Mouse (Mus musculus) large intestine, adult 2 months (tissue): ENCODE results near the gene Fgf18. TPM values are rescaled to one million over a fixed set of nuclear protein-coding genes. Genes with fewer than 3 reads are reported as not detected.

Experiments
- DNase-seq: peaks from one replicate; pipeline ENCODE4 v3.0.0-alpha.2; 2012; ENCODE audit warnings: low read depth, low spot score
- WGBS: fragments of 180-500 bp; shearing (Covaris S2); methylation state at CpG from one replicate; pipeline ENCODE4 v1.1.7; 2018; 5-methylcytosine and 5-hydroxymethylcytosine counted together
- polyA plus RNA-seq: library from polyadenylated mRNA; depleted of rRNA; stranded (reverse); fragments of >200 nt; gene quantifications from 2 replicates; pipeline ENCODE4 v1.2.3, GENCODE M21; 2012

Fgf18 gene
- polyA plus RNA-seq, 1 experiment = 0.10 TPM

DNA sequence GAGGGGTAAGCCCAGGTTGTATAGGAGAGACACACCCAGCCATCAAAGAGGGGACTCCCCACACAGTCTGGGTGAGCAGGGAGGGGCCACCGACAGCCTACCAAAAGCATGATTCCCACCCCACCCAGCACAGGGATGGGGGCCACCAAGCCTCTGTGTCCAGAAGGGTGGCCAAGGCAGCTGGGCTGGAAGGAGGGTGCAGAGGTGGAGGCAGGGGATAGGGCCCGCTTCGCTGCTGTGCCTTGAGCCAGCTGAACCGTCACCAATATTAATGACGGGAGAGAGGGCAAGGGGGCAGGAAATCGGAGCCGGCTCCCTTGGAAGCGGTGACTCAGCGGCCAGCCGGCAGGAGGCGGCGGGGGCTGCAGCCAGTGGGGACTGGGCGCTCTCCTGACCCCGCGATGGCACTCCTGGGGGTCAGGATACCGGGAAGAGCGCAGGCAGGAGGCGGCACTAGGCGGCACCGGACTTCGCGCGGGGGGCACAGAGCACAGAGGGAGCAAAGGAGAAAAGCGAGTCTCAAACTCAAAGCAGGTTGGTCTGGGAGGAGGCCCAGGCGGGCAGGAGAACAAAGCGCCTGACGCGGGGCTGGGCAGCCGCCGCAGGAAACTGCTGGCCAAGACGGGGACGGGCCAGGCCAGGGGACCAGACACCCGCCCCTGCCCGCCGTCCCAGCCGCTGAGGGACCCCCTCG lies 24.5 kb downstream of the Fgf18 start:
- WGBS = 5% methylated on average over 37 of the region's 37 CpGs
- DNase-seq = no peak

DNA sequence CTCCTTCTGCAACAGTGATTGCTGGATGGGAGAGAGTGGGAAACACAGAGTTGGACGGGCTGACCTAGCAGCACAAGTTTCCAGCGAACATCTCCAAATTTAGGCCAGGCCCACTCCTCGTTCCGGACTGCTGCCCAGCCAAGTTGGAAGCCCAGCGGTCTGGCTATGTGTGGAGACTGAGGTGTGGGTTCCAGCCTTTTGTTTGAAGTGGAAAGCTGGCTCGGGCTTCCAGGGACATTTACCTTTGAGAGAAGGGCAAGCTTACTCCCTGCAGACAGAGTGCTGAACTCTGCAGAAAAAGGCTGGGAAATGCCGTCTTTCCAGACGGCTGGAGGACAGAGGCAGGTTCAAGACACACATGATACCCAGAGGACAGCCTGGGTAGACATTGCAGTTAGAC lies 27.6 kb downstream of the Fgf18 start:
- no peak for DNase-seq
- 63% methylated on average over 8 of the region's 8 CpGs for WGBS

DNA sequence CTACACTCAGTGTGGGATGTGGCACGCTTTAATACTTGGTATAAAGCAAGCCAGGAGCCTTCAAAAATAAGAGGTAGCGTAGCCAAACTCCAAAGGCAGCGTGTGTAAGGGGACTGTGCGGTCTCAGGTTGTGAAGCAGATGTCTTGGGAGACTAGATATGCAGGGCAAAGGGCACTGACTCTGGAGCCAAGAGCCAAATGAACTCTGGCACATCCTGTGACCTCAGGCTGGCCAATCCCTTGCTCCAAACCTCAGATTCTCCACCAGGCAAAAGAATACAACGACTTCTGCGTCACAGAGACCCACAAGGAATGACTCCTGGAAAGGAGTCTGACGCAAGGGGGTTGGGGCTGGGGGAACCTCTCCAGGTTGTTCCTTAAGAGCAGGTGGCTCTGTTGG lies 28.1 kb downstream of the Fgf18 start:
- 73% methylated on average over 7 of the region's 7 CpGs for WGBS
- DNase-seq = no peak

DNA sequence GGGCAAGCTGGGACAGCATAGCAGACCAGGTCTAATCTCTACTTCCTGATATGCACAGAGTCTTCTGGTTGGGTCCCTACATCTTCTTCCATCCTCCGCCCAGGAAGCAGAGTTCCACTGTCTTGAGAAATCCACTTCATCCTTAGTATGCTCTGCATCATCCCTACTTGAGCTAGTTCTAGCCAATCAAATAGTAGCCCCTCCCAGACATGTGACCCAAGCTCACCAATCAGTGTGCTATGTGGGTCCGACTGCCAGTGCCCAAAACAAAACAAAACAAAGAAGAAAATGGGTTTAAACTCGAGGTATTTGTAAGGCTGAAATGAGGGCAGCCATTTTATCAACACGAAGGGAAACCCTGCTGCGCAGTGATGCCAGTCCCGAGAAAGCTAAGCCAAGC lies 28.7 kb downstream of the Fgf18 start:
- WGBS = 75% methylated on average over 6 of the region's 6 CpGs
- DNase-seq = no peak

DNA sequence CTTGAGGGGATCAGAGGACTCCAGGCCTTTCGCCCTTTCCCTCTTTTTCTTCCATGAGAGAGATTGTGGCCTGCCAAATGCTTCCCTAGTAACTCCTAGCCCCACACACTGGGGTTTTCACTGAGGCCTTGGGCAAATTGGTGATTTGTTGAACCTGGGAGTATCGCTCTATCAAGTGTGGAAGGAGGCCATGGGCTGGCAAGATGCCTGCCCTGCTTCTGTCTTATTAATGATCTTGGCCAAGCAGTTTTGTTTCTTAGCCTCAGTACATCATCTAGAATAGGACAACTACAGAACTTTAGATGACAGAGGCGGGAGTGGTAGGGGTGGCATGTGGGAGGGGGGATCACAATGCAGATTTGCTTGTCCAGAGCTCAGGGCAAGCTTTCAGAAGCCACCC lies 31.4 kb downstream of the Fgf18 start:
- WGBS = 78% methylated on average over 3 of the region's 3 CpGs
- DNase-seq = no peak

DNA sequence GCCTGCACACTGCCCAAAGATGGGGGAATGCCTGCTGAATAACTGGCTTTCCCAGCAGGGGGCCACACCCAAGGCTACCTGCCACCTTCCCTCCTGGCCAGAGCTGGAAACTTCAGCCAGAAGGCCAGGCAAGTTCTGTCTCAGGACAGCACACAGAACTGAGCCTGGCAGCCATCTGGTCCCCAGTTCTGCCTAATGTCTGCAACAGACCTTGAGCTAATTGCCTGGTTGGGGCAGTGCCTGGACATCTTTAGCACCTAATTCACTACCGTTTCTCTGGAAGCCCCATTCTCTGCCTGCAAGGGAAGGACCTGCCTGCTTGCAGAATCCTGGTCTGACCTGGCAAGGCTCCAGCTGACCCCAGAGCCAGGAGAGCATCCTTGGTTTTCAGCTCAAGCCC lies 34.8 kb downstream of the Fgf18 start:
- 12% methylated on average over 1 of the region's 1 CpGs for WGBS
- no peak for DNase-seq

DNA sequence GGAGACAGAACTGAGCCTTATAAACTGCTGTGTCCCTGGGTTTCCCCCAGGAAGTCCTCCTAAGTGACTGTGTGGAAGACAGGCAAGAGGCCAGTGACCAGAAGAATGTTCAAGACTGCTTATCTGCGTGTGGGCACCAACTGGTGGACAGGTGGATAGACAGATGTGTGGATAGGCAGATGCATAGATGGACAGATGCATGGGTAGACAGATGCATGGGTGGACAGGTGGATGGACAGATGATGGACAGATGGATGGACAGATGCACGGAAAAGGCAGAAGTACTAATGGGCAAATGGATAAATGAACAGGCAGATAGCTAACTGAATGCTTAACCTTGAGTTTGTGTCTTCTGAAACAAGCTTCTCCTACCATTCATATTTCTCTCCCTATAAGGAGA lies 37.1 kb downstream of the Fgf18 start:
- 72% methylated on average over 2 of the region's 2 CpGs for WGBS
- no peak for DNase-seq

DNA sequence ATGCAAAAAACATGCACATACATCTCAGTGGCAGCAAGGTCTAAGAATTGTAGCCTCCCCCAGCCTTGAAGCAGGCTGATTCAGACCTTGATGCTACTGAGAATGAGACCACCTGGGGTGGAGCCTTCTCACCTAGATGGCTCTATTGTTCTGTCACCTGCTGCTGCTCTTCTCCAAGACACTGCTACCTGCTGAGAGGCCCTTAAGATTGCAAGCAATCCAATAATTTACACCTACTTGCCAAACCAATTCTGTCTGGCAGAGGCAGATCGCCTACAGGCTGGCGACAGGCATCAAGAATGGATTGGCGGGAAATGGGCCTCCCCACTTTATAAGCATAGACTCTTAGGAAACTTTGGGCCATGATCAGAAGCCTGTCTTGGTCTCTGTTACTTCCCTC lies 39.7 kb downstream of the Fgf18 start:
- DNase-seq = no peak
- 57% methylated on average over 3 of the region's 3 CpGs for WGBS

DNA sequence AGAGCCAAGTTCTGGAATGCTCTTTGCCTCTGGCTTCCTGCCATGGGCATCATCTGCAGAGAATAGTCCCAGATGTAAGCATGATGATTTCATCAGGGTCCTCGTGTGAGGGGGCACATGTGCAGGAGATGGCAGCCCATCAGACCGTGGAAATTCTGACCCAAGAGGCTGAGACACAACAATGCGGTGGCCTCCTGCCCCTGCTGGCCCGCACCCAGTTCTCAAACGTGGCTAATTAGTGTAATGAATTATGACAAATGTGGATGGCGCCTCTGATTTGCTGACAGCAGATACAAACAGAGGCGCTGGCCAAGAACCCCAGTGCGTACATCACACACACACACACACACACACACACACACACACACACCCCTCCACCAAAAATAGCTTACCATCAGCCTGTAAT lies 42.3 kb downstream of the Fgf18 start:
- DNase-seq = no peak
- WGBS = 60% methylated on average over 8 of the region's 8 CpGs

DNA sequence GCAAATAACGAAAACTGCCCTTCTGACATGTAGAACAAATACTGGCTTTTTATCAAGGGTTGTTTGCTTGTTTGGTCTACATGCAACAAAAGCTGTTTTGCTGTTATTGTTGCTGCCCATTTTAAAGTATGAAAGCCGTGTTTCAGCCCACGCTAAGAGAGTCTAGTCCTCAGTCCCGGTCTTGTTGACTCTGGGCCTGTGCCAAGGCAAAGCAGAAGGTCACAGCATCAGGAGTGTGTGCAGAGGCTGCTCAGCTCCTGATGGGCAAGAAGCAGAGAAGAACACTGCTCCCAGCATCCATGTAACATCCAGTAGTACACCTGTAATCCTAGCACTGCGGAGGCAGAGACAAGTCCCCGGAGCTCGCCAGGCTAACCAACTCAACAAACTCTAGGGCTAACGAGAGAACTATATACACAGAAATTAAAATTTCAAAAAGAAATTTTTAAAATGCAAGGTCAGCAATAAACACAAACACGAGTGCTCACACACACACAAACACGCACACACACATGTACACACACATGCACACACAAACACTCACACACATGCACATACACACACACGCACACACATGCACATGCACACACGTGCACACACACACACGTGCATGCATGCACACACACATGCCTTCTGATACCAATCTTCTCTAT lies 43.8 kb downstream of the Fgf18 start:
- WGBS = 73% methylated on average over 13 of the region's 13 CpGs

DNA sequence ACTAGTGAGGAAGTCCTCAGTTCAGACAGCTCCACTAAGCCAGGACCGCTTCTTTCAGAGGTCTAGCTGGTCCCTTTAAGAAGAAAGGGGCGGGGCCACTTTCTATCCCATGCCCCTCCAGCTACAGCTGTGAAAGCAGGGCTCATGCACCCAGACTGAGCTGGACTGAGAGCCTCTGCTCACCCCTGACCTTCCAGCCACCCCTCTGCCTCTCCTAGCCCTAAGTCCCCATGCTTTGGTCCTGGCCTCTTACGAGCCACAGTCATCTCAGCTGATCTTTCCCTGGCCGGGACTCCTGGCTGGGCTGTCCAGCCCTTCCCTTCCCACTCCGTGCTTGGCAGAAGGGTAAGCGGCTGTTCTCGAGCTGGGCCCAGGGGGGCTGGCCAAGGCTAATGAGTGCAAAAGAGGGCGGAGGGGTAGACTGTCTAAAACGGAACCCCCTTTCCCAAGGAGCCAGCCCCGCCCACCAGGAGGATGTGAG lies 47.1 kb downstream of the Fgf18 start:
- 12% methylated on average over 10 of the region's 10 CpGs for WGBS
- DNase-seq = no peak

More for the DNA sequence above, 43.8 kb downstream of the Fgf18 start:
- no peak for DNase-seq

DNA sequence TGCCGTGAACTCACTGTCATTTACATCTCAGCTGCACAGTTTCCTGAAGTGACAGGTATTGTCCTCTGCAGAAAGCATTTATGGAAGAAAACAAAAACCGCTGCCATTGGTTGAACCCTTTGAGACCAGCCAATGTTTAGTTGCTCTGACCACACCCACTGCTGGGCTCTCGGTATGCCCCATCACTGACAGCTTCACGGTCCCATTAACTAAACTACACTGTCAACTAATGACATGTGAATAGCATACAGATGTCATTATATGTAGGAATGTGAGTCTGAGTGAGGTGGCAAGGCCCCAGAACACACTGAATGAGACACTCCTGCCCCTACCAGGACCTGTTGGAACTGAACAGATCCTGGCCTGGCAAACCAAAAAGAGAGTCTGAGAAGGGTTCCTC lies 47.8 kb downstream of the Fgf18 start:
- no peak for DNase-seq
- WGBS = 51% methylated on average over 4 of the region's 4 CpGs

DNA sequence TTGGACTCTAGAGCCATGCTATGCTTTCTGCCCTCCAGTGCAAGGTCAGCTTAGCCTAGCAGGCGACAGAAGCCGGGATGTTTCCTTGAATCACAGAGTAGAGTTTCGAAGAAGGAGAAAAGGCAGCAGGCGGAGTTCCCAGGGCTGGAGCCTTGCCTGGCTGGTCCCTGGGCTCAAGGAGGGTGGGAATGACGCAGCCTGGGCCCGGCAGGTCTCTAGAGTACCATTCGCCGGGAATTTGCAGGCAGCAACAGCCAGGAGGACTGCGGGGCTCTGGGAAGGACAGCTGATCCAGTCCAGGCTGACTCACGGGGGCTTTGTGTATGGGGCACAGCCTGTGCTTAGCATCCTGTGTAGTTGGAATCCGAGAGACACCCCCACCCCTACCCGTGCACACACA lies 48.8 kb downstream of the Fgf18 start:
- WGBS = 75% methylated on average over 12 of the region's 12 CpGs
- no peak for DNase-seq

DNA sequence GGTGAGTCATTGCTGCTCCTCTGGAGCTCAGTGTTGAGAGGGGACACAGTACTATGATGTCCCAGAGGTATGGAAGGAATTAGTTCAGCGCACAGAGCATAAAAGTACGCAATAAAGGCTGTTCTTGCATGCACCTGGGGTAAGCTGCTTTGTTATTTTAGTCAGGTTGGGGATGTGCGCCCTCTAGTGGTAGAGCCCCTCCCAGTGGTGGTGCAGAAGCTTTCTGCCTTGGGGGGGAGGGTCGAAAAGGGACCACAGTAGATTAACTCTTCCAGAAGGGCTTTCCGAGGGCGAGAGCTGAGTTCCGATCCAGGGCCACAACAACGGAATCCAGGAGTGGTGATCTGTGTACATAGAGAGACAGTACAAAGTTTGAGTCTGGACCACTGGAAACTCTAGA lies 49.3 kb downstream of the Fgf18 start:
- 36% methylated on average over 8 of the region's 8 CpGs for WGBS
- DNase-seq = no peak

DNA sequence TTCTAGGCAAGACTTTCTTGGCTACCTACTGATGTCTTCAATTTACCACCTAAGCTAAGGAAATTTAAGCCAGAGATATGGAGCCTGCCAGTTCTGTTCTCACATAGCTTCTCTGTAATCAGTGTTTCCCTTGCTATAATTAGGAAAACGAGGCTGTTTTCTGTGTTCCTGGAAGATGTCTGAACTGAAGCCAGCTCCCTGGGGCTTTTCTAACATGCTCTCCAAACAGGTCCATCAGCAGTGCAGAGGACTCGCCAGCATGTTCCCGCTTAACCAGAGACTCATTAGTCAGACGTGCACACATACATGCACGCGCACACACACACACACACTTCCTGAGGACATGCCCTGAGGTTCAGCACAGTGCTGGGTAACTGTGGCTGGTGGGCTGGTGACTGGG lies 57.3 kb downstream of the Fgf18 start:
- no peak for DNase-seq
- 81% methylated on average over 6 of the region's 6 CpGs for WGBS

DNA sequence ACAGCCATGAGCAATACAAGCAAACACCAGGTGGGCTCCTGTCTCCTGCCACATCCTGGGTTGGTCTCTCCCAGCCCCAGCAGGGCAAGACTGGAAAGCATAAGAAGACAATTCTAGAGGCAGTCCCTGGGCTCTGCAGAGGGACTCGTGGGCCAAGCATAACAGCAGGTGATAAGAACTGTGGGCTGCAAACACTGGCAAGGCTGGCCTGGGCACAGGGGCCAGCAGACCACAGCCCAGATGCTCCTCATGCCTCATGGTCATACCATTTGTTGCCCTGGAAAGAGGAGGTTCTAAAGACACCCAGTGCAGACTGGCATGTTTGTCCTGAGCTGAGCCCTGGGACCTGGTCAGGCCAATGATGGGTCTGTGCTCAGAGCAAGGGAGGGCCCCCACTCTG lies 59.0 kb downstream of the Fgf18 start:
- no peak for DNase-seq
- 14% methylated on average over 1 of the region's 1 CpGs for WGBS

DNA sequence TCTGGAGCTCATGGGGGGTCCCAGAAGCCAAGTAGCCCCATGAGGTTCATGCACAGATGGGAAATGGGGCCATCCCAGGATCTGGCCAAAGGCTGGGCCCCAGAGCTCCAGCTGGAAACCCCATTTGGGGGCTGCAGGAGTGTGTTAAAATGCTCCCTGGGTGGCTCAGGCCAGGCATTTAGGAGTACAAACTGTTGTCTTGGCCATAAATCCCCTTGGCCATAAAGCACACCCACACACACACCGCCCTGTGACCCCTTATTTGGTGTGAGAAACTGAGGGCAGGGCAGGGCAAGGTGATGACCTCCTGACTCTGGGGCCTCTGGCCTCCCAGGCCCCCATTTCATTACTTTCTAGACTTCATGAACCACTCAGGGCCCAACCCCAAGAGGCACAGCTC lies 61.2 kb downstream of the Fgf18 start:
- WGBS = 87% methylated on average over 1 of the region's 1 CpGs
- no peak for DNase-seq

DNA sequence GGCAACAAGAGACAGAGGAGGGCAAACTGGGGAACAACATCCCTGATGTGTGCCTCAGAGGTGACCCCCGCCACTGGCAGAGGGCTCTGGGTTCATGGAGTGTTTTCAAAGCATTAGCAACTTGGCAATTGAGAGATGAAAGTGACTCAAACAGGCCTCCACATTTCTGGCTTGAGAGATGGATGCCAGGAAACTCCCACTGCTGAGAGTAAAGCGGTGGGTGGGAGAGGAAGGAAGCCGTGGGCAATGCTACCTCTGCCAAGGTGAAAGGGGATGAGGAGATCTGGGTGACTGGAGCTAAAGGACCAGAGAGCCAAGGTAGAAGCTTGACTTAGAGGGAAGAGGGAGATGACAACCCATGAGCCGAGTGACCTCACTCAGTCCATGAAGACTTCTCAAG lies 61.7 kb downstream of the Fgf18 start:
- DNase-seq = no peak
- WGBS = 70% methylated on average over 4 of the region's 4 CpGs

DNA sequence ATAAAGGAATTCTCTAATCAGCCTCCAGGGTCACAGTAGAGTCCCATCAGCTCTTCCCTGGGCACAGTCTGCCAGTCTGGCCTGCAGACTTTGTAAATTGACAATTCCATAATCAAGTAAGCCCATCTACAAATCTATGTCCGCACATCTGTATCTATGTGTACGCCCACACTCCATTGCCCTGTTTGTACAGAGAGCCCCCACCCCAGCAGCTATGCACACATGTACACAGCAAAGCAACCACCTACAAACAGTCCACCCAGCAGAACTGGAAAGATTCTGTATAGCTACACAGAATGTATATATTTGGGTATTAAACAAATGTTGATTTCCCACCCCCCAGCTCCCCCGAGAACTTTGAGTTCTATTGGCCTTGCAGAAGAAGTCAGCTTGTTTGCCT lies 62.1 kb downstream of the Fgf18 start:
- 86% methylated on average over 3 of the region's 3 CpGs for WGBS

DNA sequence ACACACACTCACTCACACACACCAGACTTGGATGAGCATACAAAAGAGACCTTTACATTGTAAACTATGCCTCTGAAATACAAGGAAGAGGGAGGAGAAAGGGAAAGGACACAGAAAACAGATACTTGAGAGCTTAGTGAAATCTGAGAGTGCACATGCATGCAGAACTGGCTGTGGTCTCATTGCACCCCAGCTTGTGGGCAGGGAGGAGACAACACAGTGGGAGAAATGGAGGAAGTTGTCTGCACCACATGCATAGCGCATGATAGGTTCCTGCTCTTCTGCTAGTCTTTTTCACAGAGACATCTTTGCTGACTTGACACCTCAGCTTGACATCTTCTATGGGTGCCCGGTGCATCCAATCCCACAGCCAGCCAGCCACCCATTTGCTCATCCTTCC lies 63.2 kb downstream of the Fgf18 start:
- DNase-seq = no peak
- 85% methylated on average over 2 of the region's 2 CpGs for WGBS

More for the DNA sequence above, 62.1 kb downstream of the Fgf18 start:
- no peak for DNase-seq

DNA sequence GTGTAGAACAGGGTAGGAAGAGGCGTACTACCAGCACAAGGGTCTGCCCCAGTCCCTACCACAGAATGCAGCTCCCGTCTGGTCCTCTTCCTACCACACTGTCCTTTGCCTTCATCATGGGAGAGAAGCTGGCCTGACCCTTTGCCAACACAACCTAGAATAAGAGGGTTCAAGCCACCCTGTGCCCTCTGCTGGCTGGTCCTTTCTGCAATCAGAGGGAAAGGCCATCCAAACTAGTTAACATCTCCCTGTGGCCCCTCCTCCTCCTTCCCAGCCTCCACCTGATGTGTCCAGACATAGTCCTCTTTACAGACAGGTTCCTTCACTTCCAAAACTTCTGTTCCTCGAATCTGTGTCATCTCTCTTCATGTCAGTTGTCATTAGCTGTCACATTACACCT lies 66.0 kb downstream of the Fgf18 start:
- no peak for DNase-seq
- 80% methylated on average over 3 of the region's 3 CpGs for WGBS
